Mouse (Mus musculus) urinary bladder, postnatal 4 days (tissue): ENCODE results near the gene Slc6a14.

Experiments used
- DNase-seq, 2 experiments: peaks; one replicate each; pipeline ENCODE4 v3.0.0; 2021 to 2022; ENCODE audit warnings: low spot score in 2 of 2

Gene Slc6a14

DNA sequence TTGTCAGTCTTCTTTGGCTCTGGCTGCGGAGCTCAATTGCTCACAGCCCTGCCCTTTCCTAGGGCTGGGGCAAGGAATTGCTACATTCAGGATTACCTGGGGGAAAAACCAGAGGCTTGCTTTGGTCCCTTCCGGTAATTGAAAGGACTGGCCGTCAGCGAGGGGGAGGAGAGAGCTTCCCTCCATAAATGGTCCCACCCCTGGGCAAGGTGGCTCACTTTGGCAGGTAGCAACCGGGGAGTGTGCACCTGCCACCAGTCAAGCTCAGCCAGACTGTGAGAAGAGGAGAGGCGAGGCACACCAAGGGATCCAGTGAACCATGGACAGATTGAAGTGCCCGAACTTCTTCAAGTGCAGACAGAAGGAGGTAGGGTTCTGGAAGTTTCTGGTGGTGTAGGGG lies at the start of gene Slc6a14:
Gene Slc6a14, plus strand, starts transcription at position 68 of the 400 bp plus-strand sequence.
- DNase-seq = no peak

DNA sequence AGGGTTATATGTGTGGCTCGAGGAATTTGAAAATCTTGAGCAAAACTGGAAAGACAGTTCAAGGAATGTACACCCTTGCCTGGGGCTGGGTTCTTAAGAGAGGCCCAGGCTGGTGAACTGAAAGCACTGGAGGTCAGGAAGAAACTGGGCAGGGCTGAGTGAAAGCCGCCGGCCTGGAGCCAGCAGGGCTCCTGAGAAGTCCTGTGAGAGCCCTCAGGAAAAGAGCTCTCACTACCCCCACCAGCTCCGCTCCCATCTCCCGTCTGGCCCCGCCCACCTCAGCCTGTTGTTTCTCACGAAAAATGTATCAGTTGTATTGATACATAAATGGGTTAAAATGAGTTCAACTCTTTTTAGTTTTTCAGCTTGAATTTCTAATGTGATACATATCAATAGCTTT lies 43.8 kb upstream of the Slc6a14 start:
- DNase-seq = no peak

DNA sequence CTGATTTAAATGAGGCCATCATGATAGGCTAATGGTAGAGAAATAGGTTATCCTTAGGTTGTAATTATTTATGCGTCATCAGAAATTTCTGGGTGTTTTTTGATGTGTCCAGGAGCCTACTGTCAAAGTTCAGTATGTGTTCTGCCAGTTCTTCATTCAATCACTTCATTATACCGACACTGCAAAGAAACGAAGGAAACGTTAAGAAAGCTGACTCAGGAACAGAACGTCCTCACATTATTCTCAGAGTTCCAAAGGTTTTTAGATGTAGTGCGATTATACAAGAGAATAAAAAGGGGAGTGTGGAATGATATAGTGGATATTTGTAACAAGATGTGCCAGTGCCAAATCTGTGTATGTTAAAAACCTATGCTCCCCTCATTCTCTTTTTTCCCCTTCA lies 19.5 kb upstream of the Slc6a14 start:
- DNase-seq = no peak

DNA sequence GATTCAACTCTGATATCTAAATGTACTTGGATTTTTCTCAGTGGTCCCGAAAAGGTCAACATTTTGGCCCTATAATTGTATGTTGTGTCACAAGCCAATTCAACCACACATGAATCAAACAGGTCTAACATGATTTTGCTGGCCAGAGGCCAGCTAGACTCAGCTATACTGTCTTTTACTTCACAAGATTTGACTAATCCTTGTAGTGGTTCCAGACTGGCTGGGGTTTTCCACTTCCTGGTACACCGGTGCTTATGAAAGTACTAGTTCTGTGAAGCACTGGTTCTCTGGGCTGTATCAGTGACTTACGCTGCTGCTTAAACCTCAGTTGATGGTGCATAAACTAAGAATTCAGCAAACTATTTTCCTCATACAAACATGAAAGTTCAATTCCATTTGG lies 19.0 kb upstream of the Slc6a14 start:
- DNase-seq = no peak

DNA sequence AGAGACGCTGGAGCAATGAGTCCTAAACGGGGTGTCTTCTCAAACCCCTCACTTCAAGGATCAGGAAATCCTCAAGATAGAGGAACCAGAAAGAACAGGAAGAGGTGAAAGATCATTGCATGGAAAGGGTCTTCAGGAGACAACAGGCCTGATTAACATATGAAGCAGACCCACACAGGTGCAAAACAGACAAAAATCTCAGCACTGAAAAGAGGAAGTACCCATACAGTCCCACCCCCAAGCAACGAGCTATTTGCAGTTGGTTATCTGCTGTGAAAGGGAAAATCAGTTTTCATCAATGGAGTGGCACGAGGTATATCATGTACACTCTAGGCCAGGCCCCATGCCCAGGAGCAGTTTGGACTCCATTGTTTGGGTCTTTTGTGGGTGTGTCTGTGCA lies 13.1 kb upstream of the Slc6a14 start:
- no peak for DNase-seq

DNA sequence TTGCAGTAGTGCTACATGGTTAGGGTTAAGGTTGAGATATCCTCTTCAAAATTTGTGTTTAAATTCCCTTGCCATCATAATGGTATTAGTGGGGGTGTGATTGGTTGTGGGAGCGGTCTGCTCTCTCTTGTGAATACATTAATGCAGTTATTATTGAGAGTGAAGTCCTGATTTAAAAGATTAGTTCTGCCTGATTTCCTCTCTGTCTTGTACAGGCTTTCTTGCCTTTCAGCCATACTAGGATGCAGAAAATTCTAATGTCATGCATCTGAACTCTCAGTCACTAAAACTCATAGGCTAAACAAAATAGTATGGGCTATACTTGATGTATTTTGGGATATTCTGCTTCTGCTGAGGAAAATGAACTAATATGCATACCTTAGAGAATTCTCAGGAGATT lies 10.2 kb upstream of the Slc6a14 start:
- DNase-seq = no peak

DNA sequence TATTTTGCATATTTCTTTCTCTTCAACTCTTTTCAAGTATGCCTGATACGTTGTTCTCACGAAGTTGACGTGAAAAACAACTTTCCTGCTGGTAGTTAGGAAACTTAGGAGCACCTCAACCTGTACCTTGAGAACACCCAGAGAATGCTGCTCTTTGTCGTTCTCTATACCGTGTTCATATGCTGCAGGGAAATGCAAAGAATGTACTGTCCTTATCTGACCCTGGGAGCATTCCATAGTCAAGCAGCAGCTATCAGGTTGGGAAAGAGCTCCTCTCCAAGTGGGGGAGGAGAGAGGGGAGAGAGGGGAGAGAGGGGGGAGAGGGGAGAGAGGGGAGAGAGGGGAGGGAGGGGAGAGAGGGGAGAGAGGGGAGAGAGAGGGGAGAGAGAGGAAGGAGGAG lies 597 bp downstream of the Slc6a14 start:
- no peak for DNase-seq

DNA sequence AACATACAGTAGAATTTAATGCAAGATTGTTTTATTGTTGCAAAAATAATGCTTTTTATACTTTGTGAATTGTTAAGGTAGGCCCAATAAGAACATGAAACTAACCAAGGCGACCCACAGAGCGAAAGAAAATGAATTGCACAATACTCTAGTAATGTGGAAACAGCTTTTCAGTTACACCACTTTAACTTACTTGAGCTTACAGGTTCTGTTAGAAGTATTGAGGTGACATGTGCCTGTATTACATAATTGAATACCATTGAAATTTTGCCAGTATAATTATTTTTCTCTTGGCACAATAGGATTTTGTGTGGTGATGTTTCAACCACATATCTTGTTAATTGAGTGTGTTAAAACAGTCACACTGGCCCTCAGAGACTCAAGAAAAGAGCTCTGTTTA lies 2.2 kb downstream of the Slc6a14 start:
- no peak for DNase-seq

DNA sequence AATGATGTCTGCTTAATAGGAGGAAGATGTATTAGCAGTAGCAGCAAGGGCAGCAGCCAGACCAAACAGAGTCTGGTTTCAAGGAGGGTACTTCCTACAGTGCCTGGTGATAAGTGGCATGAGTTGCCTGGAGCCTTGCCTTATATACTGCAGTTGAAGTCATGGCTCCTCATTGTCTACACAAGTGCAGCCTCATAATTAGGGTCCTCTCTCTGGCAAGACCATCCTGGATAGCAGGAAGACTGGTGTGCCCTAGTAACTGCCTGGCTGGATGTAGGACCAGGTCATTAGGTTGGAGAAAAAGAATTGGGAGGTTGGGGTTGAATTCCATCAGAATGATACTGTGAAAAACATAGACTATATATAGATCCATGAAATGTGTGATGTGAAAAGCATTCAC lies 30.3 kb downstream of the Slc6a14 start, which contains the start of gene Gm28269:
Gene Gm28269, minus strand, starts transcription at position 101 of the 400 bp plus-strand sequence.
- no peak for DNase-seq
